Mouse (Mus musculus): ENCODE data around the gene Txndc15. TPM values are rescaled to one million over a fixed set of nuclear protein-coding genes. Genes with fewer than 3 reads are reported as not detected.
"Not testable (repeated sequence)": the region's sequence is repeated elsewhere in the genome, so short reads cannot be mapped to it uniquely, and the experiment has no call there.

The Txndc15 gene
- polyA plus RNA-seq, 1 experiment from 2014 or later = 98.3 TPM

DNA sequence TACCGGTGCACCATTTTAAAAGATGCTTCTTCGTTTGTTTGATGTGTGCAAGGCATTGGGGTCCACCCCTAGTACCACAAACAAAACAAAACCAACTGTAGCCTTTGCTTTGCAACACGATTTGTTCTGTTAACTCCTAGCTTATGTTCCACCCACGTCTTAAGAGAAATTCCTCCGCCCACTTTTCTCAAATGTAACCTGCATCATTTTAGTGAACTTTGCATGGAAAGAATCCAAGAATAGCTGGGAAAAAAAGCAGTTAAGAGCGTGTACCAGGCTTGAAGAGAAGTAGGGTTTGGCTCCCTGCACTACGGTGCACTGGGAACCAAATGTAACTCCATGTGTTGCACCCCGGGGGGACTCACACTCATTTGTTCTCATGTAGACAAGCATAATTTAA is 20.3 kb upstream of the Txndc15 start:
- H3K36me3 ChIP-seq = peaks cover 9% of the 10 kb centered on the region
- peak overlapping the region; percentile 98 for H3K27ac ChIP-seq (replicated peaks)
- H3K27me3 ChIP-seq = no peaks in the 10 kb centered on the region
- H3K4me2 ChIP-seq (replicated peaks) = peak overlapping the region; percentile 67
- H3K9me3 ChIP-seq (replicated peaks) = no peaks in the 10 kb centered on the region
- peak overlapping the region; percentile 100; the same call in 1 of the 2 replicates for H3K9ac ChIP-seq
- WGBS = 5% methylated on average over 8 of the region's 8 CpGs
- H3K4me1 ChIP-seq = peaks cover 19% of the 10 kb centered on the region
- H3K4me3 ChIP-seq (replicated peaks) = peak overlapping the region; percentile 98
- no peak for ATAC-seq (ENCODE audit: insufficient number of reproducible peaks, low FRiP score, low TSS enrichment, low read depth)

DNA sequence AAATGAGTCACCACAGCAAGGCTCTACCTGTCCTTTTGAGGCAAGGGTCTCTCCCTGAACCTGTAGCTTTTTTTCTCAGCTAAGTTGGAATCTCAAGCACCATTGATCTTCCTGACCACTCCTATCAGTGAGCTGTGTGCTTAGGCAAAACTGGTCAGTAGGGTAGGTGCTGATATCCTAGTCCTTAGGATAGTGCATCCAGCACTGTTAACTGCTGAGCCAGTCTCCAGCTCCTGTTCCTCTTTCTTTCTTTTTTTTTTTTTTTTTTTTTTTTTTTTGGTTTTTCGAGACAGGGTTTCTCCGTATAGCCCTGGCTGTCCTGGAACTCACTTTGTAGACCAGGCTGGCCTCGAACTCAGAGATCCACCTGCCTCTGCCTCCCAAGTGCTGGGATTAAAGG is 18.5 kb upstream of the Txndc15 start:
- not testable (repeated sequence) for H3K4me3 ChIP-seq (replicated peaks); ATAC-seq (ENCODE audit: insufficient number of reproducible peaks, low FRiP score, low TSS enrichment, low read depth); H3K9me3 ChIP-seq (replicated peaks); H3K4me2 ChIP-seq (replicated peaks); H3K9ac ChIP-seq; H3K27ac ChIP-seq (replicated peaks); H3K27me3 ChIP-seq
- Histone ChIP-seq H3K4me1 (peaks cover 19% of the 10 kb centered on the region), H3K36me3 (peaks cover 26% of the 10 kb centered on the region)
- WGBS = 67% methylated on average over 1 of the region's 3 CpGs

DNA sequence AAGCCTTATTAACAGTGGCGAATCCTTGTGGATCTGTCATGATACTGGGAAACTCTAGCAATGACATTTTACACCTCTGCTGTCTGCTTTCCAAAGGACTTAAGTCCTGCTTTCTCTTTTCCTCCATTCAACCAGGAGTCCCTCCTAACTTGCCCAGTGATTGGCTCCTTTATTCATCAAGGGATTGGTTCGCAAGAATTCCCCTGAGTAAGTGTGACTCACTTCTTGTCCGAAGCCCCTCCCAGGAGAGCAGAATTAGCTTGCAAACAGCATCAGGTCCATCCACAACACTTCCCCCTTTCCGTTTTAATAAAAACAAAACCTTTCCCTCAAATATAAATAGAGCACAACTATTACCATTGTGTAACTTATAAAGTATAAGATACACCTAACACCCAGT is 10.1 kb upstream of the Txndc15 start:
- Histone ChIP-seq H3K27ac (replicated peaks) (no peak overlapping the region), H3K9ac (no peak overlapping the region), H3K4me2 (replicated peaks) (no peak overlapping the region), H3K27me3 (no peaks in the 10 kb centered on the region), H3K9me3 (replicated peaks) (no peaks in the 10 kb centered on the region), H3K4me3 (replicated peaks) (no peak overlapping the region), H3K36me3 (peaks cover 39% of the 10 kb centered on the region), H3K4me1 (no peaks in the 10 kb centered on the region)
- no peak for ATAC-seq (ENCODE audit: insufficient number of reproducible peaks, low FRiP score, low TSS enrichment, low read depth)
- 87% methylated on average over 4 of the region's 4 CpGs for WGBS

DNA sequence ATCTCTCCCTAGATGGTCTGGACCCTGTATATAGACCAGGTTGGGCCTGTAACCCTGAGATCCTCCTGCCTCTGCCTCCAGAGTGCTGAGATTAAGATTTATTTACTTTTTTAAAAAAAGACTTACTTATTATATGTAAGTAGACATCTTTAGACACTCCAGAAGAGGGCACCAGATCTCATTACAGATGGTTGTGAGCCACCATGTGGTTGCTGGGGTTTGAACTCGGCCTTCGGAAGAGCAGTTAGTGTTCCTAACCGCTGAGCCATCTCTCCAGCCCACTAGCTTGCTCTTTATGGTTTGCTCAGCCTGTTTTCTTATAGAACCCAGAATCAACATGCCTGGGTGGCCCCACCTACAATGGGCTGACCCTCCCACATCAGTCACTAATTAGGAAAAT is 1.6 kb upstream of the Txndc15 start:
- Histone ChIP-seq H3K9ac (no peak overlapping the region), H3K4me3 (replicated peaks) (no peak overlapping the region), H3K27ac (replicated peaks) (no peak overlapping the region), H3K27me3 (no peaks in the 10 kb centered on the region), H3K4me1 (peaks cover 8% of the 10 kb centered on the region; the same call in 1 of the 2 replicates), H3K4me2 (replicated peaks) (no peak overlapping the region), H3K36me3 (peaks cover 2% of the 10 kb centered on the region; the same call in 1 of the 2 replicates), H3K9me3 (replicated peaks) (no peaks in the 10 kb centered on the region)
- no peak for ATAC-seq (ENCODE audit: insufficient number of reproducible peaks, low FRiP score, low TSS enrichment, low read depth)
- 92% methylated on average over 3 of the region's 3 CpGs for WGBS

DNA sequence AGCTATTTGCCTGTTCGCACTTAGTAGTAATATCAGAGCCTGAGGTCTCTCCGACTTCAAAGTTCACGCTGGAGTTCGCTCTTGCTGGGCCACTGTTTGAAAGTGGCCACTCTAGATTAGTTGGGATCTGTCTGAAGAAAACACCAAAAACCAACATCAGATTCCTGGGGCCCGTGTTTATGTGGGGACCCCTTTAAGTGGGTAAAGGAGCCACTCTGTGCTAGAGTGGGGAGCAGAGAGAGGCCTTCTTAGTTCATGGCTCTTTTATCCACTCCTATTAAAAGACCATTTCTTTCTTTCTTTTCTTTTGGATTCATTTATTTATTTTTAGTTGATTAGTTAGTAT is 690 bp downstream of the Txndc15 start:
- H3K4me2 ChIP-seq (replicated peaks) = peak overlapping the region; percentile 55
- H3K9ac ChIP-seq = peak overlapping the region; percentile 94
- peaks cover 23% of the 10 kb centered on the region for H3K36me3 ChIP-seq
- no peaks in the 10 kb centered on the region for H3K9me3 ChIP-seq (replicated peaks)
- peak overlapping the region; percentile 89 for H3K27ac ChIP-seq (replicated peaks)
- peak overlapping the region; percentile 92 for H3K4me3 ChIP-seq (replicated peaks)
- WGBS = 5% methylated on average over 5 of the region's 5 CpGs
- H3K4me1 ChIP-seq = peaks cover 8% of the 10 kb centered on the region; the same call in 1 of the 2 replicates
- ATAC-seq (ENCODE audit: insufficient number of reproducible peaks, low FRiP score, low TSS enrichment, low read depth) = no peak
- no peaks in the 10 kb centered on the region for H3K27me3 ChIP-seq

DNA sequence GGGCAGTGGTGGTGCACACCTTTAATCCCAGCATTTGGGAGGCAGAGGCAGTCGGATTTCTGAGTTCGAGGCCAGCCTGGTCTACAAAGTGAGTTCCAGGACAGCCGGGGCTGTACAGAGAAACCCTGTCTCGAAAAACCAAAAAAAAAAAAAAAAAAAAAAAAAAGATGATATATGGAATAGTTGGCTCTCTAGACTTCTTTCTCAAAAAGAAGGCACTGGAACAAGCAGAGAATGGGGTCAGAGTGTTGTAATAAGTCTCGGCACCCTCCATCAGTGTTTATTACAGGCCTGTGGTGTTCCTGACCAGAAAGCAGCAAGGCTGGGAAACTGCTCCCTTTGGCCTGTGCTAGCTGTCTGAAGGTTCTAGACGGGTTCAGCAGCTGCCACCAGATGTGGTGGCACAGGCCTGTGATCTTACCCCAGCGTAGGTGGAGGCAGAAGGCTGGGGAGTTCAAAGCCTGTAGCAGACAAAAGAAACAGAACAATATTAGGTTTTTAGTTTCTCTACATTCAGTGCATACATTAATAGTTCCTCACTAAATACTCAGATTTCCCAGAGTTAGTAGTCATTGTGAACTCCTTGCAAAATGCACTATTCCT is 1.6 kb downstream of the Txndc15 start:
- H3K9ac ChIP-seq = no peak overlapping the region
- H3K4me2 ChIP-seq (replicated peaks) = peak overlapping the region; percentile 55
- peaks cover 8% of the 10 kb centered on the region; the same call in 1 of the 2 replicates for H3K4me1 ChIP-seq
- H3K4me3 ChIP-seq (replicated peaks) = peak overlapping the region; percentile 92; the same call in 1 of the 2 replicates
- no peak overlapping the region for H3K27ac ChIP-seq (replicated peaks)
- peaks cover 32% of the 10 kb centered on the region for H3K36me3 ChIP-seq
- WGBS = 80% methylated on average over 7 of the region's 7 CpGs
- ATAC-seq (ENCODE audit: insufficient number of reproducible peaks, low FRiP score, low TSS enrichment, low read depth) = no peak
- no peaks in the 10 kb centered on the region for H3K27me3 ChIP-seq
- no peaks in the 10 kb centered on the region for H3K9me3 ChIP-seq (replicated peaks)

DNA sequence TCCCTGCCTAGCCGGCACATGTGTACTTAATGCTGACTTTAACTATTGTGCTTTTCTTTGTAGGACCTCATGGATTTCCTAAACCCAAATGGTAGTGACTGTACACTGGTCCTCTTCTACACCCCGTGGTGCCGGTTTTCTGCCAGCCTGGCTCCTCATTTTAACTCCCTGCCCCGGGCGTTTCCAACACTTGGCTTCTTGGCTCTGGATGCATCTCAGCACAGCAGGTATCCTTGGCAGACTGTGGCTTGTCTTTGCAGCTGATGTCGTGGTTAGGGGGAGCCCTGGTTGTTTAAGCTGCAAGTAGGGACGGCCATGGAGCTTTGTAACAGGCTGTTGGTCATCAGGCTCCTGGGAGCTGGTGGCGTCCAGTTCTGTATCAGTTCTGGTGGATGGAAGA is 7.1 kb downstream of the Txndc15 start:
- WGBS = 76% methylated on average over 8 of the region's 8 CpGs
- no peak overlapping the region for H3K27ac ChIP-seq (replicated peaks)
- no peaks in the 10 kb centered on the region for H3K27me3 ChIP-seq
- no peak overlapping the region for H3K4me2 ChIP-seq (replicated peaks)
- peaks cover 72% of the 10 kb centered on the region for H3K36me3 ChIP-seq
- no peaks in the 10 kb centered on the region for H3K4me1 ChIP-seq
- no peak overlapping the region for H3K4me3 ChIP-seq (replicated peaks)
- no peaks in the 10 kb centered on the region for H3K9me3 ChIP-seq (replicated peaks)
- no peak for ATAC-seq (ENCODE audit: insufficient number of reproducible peaks, low FRiP score, low TSS enrichment, low read depth)
- H3K9ac ChIP-seq = no peak overlapping the region

DNA sequence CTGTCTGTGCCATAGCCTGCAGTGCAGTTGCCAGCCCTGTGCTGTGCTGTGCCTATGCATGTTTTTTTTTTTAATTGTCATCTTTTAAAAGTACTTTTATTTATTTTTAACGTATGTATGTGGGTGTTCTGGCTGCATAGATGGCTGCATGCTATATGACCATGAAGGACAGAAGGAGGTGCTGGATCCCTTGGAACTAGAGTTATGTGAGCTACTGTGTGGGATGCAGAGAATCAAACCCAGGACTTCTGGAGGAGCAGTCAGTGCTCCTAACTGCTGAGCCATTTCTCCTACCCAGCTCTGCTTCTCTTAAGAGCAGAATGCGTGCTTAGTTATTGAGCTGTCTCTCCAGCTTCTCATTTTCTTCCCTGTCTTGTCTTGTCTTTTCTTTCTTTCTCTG is 7.5 kb downstream of the Txndc15 start:
- Histone ChIP-seq H3K27ac (replicated peaks) (no peak overlapping the region), H3K9ac (no peak overlapping the region), H3K9me3 (replicated peaks) (no peaks in the 10 kb centered on the region), H3K27me3 (no peaks in the 10 kb centered on the region), H3K36me3 (peaks cover 72% of the 10 kb centered on the region), H3K4me1 (no peaks in the 10 kb centered on the region), H3K4me3 (replicated peaks) (no peak overlapping the region), H3K4me2 (replicated peaks) (no peak overlapping the region)
- WGBS = 92% methylated on average over 2 of the region's 2 CpGs
- no peak for ATAC-seq (ENCODE audit: insufficient number of reproducible peaks, low FRiP score, low TSS enrichment, low read depth)

DNA sequence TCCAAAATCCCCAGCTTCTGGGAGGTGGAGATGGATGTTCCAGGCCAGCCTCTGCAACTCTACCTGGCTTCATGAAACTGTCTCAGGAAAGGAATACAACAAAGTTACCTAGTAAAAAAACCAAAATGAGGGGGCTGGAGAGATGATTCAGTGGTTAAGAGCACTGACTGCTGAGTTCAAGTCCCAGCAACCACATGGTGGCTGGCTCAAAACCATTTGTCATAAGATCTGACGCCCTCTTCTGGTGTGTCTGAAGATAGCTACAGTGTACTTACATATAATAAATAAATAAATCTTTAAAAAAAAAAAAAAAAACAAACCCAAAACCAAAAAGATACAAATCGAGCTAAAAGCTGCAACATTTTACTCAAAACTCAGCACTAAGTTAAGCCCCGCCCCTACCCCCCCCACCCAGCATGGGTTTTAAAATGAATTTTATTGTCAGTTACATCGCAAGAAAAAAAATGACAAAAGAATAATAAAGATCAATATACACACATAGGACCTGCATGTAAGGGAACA is 12.2 kb downstream of the Txndc15 start:
- 3% methylated on average over 4 of the region's 4 CpGs for WGBS
- H3K4me2 ChIP-seq (replicated peaks) = peak overlapping the region; percentile 53
- H3K9me3 ChIP-seq (replicated peaks) = no peaks in the 10 kb centered on the region
- H3K9ac ChIP-seq = peak overlapping the region; percentile 56
- ATAC-seq (ENCODE audit: insufficient number of reproducible peaks, low FRiP score, low TSS enrichment, low read depth) = no peak
- H3K27me3 ChIP-seq = no peaks in the 10 kb centered on the region
- peak overlapping the region; percentile 64 for H3K4me3 ChIP-seq (replicated peaks)
- peaks cover 33% of the 10 kb centered on the region for H3K36me3 ChIP-seq
- H3K4me1 ChIP-seq = no peaks in the 10 kb centered on the region
- peak overlapping the region; percentile 94 for H3K27ac ChIP-seq (replicated peaks)

DNA sequence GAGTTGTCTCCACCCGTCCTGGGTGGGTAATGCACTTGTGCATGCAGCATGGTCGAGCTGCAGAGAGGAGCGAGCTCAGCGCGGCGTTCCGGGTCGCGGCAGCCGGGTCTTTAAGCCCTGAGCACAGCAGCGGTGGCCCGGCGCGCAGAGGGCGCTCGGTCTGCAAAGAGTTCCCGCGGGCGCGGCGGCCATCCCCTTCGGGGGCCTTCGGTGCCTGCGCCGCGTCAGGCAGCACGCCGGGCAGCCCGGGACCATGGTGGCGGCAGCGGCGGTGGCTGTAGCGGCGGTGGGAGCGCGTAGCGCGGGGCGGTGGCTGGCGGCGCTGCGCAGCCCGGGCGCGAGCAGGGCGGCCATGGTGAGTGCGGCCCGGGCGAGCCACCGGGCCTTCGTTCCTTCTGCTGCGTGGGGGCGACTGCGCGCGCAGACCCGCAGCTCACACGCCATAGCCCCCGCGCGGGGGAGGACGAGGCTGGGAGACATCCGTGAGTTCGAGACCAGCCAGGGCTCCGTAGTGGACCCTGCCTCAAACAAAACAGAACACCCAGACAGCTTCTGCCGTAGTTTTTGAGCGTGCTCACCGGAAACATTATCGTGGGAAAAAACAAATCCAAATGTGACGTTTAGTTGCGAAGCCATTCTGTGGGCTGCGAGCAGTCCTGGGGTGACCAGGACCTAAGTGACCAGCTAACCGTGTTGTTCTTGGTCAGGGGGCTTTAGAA is 12.8 kb downstream of the Txndc15 start, which contains the start of gene Pcbd2:
Gene Pcbd2 (plus strand): TSS at position 249 of the 719 bp plus-strand sequence.
- H3K4me1 ChIP-seq = no peaks in the 10 kb centered on the region
- H3K27me3 ChIP-seq = no peaks in the 10 kb centered on the region
- no peaks in the 10 kb centered on the region for H3K9me3 ChIP-seq (replicated peaks)
- peak within 1 kb of the TSS; percentile 56 for H3K9ac ChIP-seq
- H3K4me2 ChIP-seq (replicated peaks) = peak within 1 kb of the TSS; percentile 53
- WGBS = under 1% methylated on average over 71 of the region's 73 CpGs
- H3K36me3 ChIP-seq = peaks cover 28% of the 10 kb centered on the region
- H3K4me3 ChIP-seq (replicated peaks) = peak within 1 kb of the TSS; percentile 64
- peak; percentile 89 for ATAC-seq (ENCODE audit: insufficient number of reproducible peaks, low FRiP score, low TSS enrichment, low read depth)
- H3K27ac ChIP-seq (replicated peaks) = peak within 1 kb of the TSS; percentile 94

DNA sequence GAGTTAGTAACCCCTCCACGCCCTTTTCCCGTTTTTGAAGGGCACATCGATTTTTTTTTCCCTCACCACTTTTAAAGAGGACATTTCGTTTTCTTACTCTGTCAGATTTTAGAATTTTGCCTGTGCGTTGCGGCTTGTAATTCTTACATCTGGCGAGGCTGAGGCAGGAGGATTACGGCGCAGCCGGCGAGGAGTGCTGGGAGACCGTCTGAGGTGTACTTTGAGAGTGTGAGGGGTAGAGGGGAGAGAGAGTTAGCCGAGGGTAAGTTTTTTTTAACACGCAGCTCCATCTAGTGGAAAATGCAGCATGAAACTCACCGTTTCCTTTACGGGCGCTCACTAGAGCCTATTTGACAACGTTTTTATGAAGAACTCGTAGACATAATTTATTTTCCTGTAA is 13.4 kb downstream of the Txndc15 start:
- Histone ChIP-seq H3K4me2 (replicated peaks) (peak overlapping the region; percentile 53), H3K4me3 (replicated peaks) (peak overlapping the region; percentile 64), H3K9me3 (replicated peaks) (no peaks in the 10 kb centered on the region), H3K27ac (replicated peaks) (peak overlapping the region; percentile 94), H3K9ac (peak overlapping the region; percentile 56), H3K27me3 (no peaks in the 10 kb centered on the region), H3K36me3 (peaks cover 28% of the 10 kb centered on the region), H3K4me1 (no peaks in the 10 kb centered on the region)
- 2% methylated on average over 19 of the region's 19 CpGs for WGBS
- peak; percentile 84 for ATAC-seq (ENCODE audit: insufficient number of reproducible peaks, low FRiP score, low TSS enrichment, low read depth)

Data from embryonic facial prominence, embryonic 15.5 days (tissue).